Mouse (Mus musculus) G1E (cell line): ENCODE results near the gene Lats2. TPM values are rescaled to one million over a fixed set of nuclear protein-coding genes. Genes with fewer than 3 reads are reported as not detected.

Experiments used
- ATAC-seq: 2 replicates; pipeline ENCODE4 v1.8.0; 2016; ENCODE audit warnings: mild to moderate bottlenecking; ENCODE audit not compliant: insufficient number of reproducible peaks, poor library complexity, low FRiP score, severe bottlenecking; ENCODE audit errors: extremely low read depth
- DNase-seq: peaks from one replicate; pipeline ENCODE4 v3.0.0; 2012; ENCODE audit warnings: low spot score
- H3K27me3 ChIP-seq: 2 replicates; pipeline ENCODE4 v1.6.1; 2012; ENCODE audit warnings: mild to moderate bottlenecking, low read length, inconsistent platforms; ENCODE audit not compliant: insufficient read depth
- H3K36me3 ChIP-seq: replicated peaks from 2 replicates; pipeline ENCODE3; 2012; ENCODE audit warnings: mild to moderate bottlenecking, inconsistent platforms
- H3K4me1 ChIP-seq: 2 replicates; pipeline ENCODE4 v1.6.1; 2012; ENCODE audit warnings: low read depth, low read length, inconsistent platforms, mixed read lengths; ENCODE audit not compliant: insufficient read depth
- H3K4me3 ChIP-seq: 2 replicates; pipeline ENCODE4 v1.5.1; 2012; ENCODE audit warnings: low read depth, mild to moderate bottlenecking, inconsistent platforms, low read length, moderate library complexity, mixed read lengths
- H3K9me3 ChIP-seq: replicated peaks from 2 replicates; pipeline ENCODE4 v1.6.1; 2012; ENCODE audit warnings: inconsistent platforms
- CTCF ChIP-seq: IDR thresholded peaks from 2 replicates; pipeline ENCODE4 v1.5.1; 2012; ENCODE audit warnings: low read depth, low read length, inconsistent platforms, mixed read lengths
- GATA1 ChIP-seq: IDR thresholded peaks from 2 replicates; pipeline ENCODE4 v1.6.1; 2012; ENCODE audit warnings: borderline replicate concordance, low read length, inconsistent platforms, mixed read lengths
- GATA2 ChIP-seq: IDR thresholded peaks from 2 replicates; pipeline ENCODE4 v1.6.1; 2012; ENCODE audit warnings: low read depth, low read length, inconsistent platforms, borderline replicate concordance
- POLR2AphosphoS5 ChIP-seq: IDR thresholded peaks from 2 replicates; pipeline ENCODE4 v1.6.1; 2012; ENCODE audit warnings: low read depth, low read length, inconsistent platforms; ENCODE audit not compliant: insufficient replicate concordance
- TAL1 ChIP-seq: conservative IDR thresholded peaks from 2 replicates; pipeline ENCODE4 v1.6.1; 2012; ENCODE audit warnings: low read depth, low read length, inconsistent platforms, mixed read lengths
- polyA plus RNA-seq: library from polyadenylated mRNA; stranded (reverse); fragments of >175 nt; gene quantifications from 2 replicates; pipeline ENCODE4 v1.2.3, GENCODE M21; 2012
- total RNA-seq, 2 experiments: library from RNA; stranded (forward) in 1 of 2; stranded (reverse) in 1 of 2; fragments of 200-1000 nt in 1 of 2; fragments of >200 nt in 1 of 2; fragmentation: Nextera tagmentation in 1 of 2; gene quantifications; 2 replicates each; pipeline ENCODE4 v1.2.3; 2014 to 2017

The Lats2 gene
- total and polyA plus RNA-seq, 3 experiments: 3.5 to 6.5 (median 5.8) TPM

DNA sequence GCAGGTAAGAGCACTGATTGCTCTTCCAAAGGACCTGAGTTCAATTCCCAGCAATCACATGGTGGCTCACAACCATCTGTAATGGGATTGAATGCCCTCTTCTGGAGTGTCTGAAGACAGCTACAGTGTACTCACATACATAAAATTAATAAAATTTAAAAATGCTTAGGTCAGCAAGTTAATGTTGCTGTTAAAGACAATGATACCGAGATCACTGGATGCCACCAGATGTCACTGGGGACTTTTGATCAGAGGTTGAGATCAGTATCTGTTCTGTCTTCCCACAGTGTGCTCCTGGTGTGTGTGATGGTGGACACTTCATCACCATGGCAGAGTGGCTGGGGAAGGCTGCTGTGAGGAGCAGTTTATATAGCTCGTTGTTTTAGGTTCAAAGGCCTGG, 31.1 kb upstream of the Lats2 start:
- H3K9me3 ChIP-seq: no peaks in the 10 kb centered on the region
- H3K4me1 ChIP-seq: no peaks in the 10 kb centered on the region
- H3K4me3 ChIP-seq: no peak overlapping the region
- ATAC-seq (no peak), DNase-seq (no peak)
- TF ChIP-seq GATA1 (no peak), POLR2AphosphoS5 (no peak), GATA2 (no peak), CTCF (no peak), TAL1 (no peak)
- H3K27me3 ChIP-seq: peaks cover 22% of the 10 kb centered on the region
- no peaks in the 10 kb centered on the region for H3K36me3 ChIP-seq

DNA sequence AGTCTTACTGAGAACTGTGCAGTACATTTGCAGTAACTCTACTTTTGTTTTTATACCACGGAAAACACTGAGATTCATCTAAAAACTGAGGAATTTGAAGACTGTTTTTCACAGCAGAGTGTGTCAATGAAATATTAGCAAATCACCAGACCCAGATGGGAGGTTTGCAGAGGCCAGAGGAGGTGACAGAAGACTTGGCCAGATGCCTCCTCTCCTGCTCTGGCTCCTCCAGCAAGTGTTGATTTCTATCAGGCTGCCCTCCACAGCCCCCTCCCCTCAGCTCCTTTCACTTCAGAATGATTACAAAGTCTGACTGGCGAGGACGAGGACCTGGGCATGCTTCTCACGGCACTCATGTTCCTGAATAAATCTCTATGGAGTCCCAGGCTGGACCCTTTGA, 29.2 kb upstream of the Lats2 start:
- ATAC-seq (no peak), DNase-seq (no peak)
- Histone ChIP-seq H3K9me3 (no peaks in the 10 kb centered on the region), H3K4me1 (no peaks in the 10 kb centered on the region), H3K27me3 (peaks cover 14% of the 10 kb centered on the region), H3K36me3 (no peaks in the 10 kb centered on the region), H3K4me3 (no peak overlapping the region)
- TF ChIP-seq CTCF: no peak
- no peak for TF ChIP-seq POLR2AphosphoS5
- TF ChIP-seq GATA1: no peak
- TF ChIP-seq GATA2: no peak
- no peak for TF ChIP-seq TAL1

- DNase-seq (no peak), ATAC-seq (no peak)
- Histone ChIP-seq H3K4me1 (no peaks in the 10 kb centered on the region), H3K36me3 (no peaks in the 10 kb centered on the region), H3K27me3 (peaks cover 9% of the 10 kb centered on the region; the same call in 1 of the 2 replicates), H3K4me3 (no peak overlapping the region), H3K9me3 (no peaks in the 10 kb centered on the region)
- TF ChIP-seq GATA1 (no peak), TAL1 (no peak), POLR2AphosphoS5 (no peak), GATA2 (no peak), CTCF (no peak)
These were observed 14.1 kb upstream of the Lats2 start for GRCm38 (mm10) chr14:57772157-57772815.

DNA sequence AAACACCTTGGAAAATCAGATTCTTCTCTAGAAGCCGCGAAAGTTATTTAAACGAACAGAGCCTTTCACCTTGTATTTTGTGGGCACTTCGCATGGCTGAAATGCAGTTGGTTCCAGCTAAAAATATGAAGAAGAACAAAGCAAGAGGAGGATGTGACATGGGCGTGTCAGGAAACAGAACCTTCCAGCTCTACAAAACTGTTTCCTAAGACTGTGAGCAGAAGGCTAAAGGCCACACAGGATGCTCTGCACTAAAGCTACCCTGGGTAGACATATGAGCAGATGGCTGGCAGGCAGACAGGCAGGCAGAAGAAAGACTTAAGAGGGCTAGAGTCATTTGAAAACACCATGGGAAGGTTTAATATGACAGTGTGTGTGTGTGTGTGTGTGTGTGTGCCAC, 10.9 kb upstream of the Lats2 start:
- ATAC-seq: no peak
- Histone ChIP-seq H3K4me1 (no peaks in the 10 kb centered on the region), H3K27me3 (peaks cover 5% of the 10 kb centered on the region; the same call in 1 of the 2 replicates), H3K4me3 (no peak overlapping the region), H3K9me3 (no peaks in the 10 kb centered on the region), H3K36me3 (no peaks in the 10 kb centered on the region)
- DNase-seq: no peak
- TF ChIP-seq GATA1: no peak
- TF ChIP-seq GATA2: no peak

DNA sequence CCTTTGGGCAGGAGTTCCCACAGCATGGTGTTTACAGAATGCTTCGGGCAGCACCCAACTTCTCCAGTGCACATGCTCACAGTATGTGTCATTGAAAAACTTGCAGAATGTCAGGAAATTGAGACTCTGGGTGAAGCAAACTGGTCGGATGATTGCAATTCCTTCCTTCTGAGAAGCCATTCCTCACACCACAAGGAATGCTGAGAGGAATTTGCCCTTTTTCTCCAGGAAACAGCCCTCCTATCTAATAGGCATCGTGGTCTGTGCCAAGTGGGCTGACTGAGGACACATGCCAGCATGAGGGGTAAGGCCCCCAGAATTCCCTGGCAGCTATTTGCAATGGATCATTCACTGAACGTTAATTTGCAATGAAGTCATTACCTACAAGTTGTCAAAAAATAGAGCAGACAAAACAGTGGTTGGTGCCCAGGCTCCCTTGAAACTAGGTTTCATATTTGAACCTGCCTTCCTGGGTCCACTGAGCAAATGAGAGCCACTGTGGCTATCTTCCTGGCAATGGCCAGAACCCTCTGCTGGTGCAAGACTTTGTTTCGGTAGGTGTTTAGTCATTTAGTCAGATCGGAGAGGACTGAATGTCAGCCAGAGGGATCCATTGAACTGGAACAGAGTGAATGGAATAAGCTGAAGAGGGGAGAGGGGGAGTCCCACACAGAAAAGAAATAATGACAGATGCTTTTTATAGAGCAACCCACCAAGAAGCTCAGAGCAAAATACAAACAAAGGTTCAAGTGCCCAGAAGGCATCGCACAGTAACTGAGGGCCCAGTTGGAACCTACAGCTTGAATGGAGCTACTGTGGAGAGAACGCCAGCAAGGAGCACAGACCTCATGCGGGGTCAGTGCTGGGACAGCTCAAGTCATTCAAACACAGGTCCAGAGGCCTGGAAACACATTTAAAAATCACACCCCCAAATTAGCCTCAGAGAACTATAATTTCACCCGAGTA, 2.5 kb upstream of the Lats2 start:
- no peak for ATAC-seq
- Histone ChIP-seq H3K27me3 (peaks cover 11% of the 10 kb centered on the region; the same call in 1 of the 2 replicates), H3K4me3 (no peak overlapping the region), H3K4me1 (peaks cover 9% of the 10 kb centered on the region; the same call in 1 of the 2 replicates), H3K36me3 (no peaks in the 10 kb centered on the region), H3K9me3 (no peaks in the 10 kb centered on the region)
- DNase-seq: no peak
- no peak for TF ChIP-seq TAL1

GRCm38 (mm10) chr14:57756094-57756493, 2.1 kb downstream of the Lats2 start:
- ATAC-seq (no peak), DNase-seq (no peak)
- Histone ChIP-seq H3K36me3 (no peaks in the 10 kb centered on the region), H3K9me3 (no peaks in the 10 kb centered on the region), H3K4me1 (peaks cover 34% of the 10 kb centered on the region), H3K4me3 (no peak overlapping the region), H3K27me3 (peaks cover 5% of the 10 kb centered on the region; the same call in 1 of the 2 replicates)
- TF ChIP-seq TAL1 (no peak), CTCF (no peak), POLR2AphosphoS5 (no peak), GATA1 (no peak), GATA2 (no peak)
